Mouse (Mus musculus): ENCODE results near the gene 1700020N01Rik.

Gene 1700020N01Rik

GRCm38 (mm10) chr10:21604476-21604875, 11.5 kb downstream of the 1700020N01Rik start:
- DNase-seq (ENCODE audit: low spot score) = no peak

- peak; percentile 72 for DNase-seq (ENCODE audit: low spot score)
Measured at GRCm38 (mm10) chr10:21605011-21605571, 12.1 kb downstream of the 1700020N01Rik start.

- DNase-seq (ENCODE audit: low spot score) = no peak
Measured at GRCm38 (mm10) chr10:21605601-21606000, 12.7 kb downstream of the 1700020N01Rik start.

DNA sequence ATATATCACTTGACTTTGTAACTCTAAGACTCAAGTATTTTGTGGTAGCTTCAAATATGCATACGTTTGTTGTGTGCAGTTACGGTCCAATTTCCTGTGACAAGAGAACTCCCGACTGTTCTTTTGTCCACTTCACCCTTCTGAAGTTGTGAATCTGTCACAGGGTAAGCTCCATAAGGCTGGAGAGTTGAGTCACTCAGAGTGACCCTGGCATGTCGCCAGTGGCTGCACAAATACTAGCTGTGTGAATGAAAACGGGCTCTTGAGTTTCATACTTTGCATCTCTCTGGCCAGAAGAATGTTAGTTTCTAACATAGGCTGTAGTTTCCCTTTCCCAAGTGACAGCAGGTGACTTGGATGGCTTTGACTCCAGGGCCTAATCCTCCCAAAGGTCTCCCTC, 14.0 kb downstream of the 1700020N01Rik start:
- DNase-seq (ENCODE audit: low spot score) = no peak

- peak; percentile 67 for DNase-seq (ENCODE audit: low spot score)
Measured at GRCm38 (mm10) chr10:21609583-21609982, 16.6 kb downstream of the 1700020N01Rik start.

DNA sequence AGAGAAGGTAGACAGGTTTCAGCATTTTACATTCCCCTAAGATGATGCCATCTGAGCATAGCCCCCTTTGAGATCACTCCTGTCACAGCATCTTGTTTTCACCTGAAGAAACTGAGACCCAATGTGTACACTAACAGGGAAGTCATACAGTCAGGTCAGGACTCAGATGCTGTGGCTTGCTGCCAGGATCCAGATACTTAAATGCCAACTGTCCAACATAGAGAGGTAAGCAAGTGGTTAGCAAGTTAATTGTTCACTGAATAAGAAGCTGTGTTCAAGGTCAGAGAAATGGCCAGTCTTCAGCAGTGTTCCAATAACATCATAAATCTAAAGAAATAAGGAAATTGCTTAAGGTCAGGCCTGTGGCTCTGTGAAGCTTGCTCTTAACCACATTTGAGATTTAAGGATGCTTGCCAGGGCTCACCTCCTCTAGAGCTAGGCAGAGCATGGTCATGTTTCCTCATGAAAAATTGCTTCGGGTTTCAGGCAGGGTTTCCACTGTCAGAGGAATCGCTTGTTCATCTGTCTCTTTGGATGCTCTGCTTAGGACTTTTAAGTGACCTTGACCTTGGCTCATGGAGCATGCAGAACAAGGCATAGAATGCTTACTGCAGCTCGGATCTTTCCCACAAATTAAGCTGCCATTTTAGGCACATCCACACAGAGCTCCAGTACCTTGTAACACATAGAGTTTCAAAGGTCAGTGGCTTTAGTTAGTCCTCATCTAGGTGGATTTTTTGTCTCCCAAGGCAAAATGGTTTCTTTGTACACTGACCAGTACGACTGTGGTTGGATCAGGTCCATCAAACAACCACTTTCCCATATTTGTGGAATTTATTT, 20.3 kb downstream of the 1700020N01Rik start:
- no peak for DNase-seq (ENCODE audit: low spot score)

DNA sequence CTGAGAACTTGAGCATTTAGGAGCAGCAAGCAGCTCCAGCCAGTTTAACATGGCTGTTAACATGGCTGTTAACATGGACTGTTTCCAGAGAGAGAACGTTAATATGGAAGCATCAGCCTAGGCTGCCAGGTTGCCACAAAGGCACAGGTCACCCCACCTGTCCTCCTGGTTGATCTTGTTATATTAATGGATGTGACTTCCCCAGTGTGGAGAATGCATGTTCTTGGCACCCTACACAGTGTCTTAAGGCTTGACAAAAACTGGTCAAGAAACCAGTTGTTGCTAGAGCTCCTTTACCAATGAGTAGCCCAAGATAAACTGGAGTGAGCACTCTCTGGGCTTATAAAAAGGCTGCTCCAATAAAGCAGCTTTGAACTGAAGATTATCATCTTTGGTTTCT, 21.6 kb downstream of the 1700020N01Rik start:
- DNase-seq (ENCODE audit: low spot score) = no peak

- no peak for DNase-seq (ENCODE audit: low spot score)
Measured at GRCm38 (mm10) chr10:21618745-21619508, 26.0 kb downstream of the 1700020N01Rik start.

GRCm38 (mm10) chr10:21622065-21622464, 29.1 kb downstream of the 1700020N01Rik start:
- DNase-seq (ENCODE audit: low spot score) = no peak

- peak; percentile 75 for DNase-seq (ENCODE audit: low spot score)
Measured at GRCm38 (mm10) chr10:21628555-21628954, 35.6 kb downstream of the 1700020N01Rik start.

DNA sequence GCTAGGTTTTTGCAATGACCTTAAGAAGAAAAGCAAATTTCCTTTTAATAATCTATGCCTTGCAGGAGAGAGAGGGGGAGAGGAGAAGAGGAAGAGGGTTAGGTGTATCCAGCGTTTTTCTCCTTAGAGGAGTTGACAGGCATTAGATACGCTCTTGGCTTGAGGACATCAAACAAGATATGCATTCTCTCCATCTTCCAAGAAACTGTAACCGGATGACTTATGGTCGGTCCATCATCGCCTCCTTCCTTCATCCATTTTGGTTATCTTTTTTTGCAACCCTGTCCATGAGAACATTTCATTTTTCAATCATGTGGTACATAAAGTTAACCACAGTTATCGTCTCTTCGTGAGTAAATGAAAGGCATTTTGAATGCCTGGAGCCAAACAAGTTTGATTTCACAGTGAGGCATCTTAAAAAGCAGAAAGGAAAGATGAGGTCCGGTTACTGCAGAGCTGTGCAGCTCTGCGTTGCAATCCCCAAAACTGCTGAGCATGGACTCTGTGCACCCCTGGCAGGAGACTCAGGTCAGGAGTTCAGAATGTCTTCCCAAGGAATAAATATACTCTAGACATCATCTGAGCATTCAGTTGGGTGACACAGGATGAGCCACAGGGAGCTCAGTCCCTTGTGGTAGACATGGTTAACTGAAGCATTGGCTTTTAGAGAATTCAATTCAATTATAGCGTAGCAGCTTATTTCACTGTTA, 36.2 kb downstream of the 1700020N01Rik start:
- no peak for DNase-seq (ENCODE audit: low spot score)

- no peak for DNase-seq (ENCODE audit: low spot score)
Measured at GRCm38 (mm10) chr10:21631481-21631880, 38.5 kb downstream of the 1700020N01Rik start.

DNA sequence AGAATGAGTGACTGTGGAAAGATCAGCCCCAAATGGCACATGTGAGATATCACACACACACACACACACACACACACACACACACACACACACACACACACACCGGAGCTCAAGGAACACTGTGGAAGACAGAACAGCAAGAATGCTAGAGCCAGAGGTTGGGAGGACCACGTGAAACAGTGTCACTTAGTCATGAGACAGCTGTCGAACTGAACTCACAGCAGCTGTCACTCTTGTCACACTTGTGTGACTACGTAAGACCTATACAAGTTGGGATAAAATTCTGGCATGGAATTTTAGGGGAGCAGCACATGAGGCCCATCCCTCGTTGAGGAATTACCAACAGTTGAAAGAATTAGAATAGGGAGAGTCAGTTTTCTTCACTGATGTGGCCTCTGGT, 39.7 kb downstream of the 1700020N01Rik start:
- peak; percentile 31 for DNase-seq (ENCODE audit: low spot score)

DNA sequence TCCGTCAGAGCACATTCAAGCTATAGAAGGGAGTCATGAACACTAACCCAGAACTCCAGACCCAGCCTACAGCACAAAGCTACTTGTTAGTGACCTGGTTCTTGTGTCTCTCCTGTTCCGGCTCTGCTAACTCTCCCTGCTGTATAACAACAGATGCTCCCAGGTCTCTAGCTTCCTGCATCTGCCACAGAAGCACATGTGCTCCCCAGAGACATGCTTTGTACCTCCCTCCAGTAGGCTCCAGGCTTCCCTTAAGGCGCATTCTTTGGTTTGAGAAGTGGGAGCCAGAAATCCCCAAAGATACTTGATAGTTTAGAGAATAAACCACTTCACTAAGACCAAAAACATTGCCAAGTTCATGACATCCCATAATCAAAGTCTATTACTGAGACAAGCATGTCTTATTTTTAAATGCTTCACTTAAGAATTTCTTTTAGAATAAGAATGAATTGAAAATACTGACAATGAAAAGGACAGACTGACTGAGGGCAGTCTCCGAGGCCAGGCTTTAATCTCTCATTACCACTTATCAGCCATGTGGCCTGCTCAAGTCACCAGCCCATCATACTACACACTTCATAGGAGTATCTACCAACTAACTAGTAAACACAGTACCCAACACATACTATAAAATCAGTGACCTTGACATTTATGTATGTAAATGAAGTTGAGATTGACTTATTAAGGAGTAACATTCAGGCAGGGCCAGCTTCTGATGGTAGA, 43.2 kb downstream of the 1700020N01Rik start:
- DNase-seq (ENCODE audit: low spot score) = no peak

- DNase-seq (ENCODE audit: low spot score) = peak; percentile 65
Measured at GRCm38 (mm10) chr10:21636711-21637081, 43.8 kb downstream of the 1700020N01Rik start.

DNA sequence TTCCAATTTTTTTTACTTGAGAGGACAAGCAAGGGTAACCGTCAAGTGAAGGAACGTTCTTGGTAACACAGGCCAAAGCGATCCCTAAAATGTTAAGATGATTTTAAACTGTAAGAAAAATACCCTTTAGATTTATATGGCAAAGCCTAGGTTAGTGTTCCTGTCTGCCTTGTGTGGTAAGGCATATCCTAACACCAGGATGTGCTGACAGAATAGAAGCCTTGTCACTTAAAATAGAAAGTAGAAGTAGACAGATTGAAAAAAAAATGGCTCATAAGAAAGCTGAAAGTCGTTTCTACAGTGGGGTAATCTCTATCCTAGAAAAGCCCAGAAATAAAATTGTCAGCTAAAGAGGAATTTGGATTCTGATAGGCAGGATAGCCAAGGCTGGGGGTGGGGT, 58.4 kb downstream of the 1700020N01Rik start:
- DNase-seq (ENCODE audit: low spot score) = no peak

DNA sequence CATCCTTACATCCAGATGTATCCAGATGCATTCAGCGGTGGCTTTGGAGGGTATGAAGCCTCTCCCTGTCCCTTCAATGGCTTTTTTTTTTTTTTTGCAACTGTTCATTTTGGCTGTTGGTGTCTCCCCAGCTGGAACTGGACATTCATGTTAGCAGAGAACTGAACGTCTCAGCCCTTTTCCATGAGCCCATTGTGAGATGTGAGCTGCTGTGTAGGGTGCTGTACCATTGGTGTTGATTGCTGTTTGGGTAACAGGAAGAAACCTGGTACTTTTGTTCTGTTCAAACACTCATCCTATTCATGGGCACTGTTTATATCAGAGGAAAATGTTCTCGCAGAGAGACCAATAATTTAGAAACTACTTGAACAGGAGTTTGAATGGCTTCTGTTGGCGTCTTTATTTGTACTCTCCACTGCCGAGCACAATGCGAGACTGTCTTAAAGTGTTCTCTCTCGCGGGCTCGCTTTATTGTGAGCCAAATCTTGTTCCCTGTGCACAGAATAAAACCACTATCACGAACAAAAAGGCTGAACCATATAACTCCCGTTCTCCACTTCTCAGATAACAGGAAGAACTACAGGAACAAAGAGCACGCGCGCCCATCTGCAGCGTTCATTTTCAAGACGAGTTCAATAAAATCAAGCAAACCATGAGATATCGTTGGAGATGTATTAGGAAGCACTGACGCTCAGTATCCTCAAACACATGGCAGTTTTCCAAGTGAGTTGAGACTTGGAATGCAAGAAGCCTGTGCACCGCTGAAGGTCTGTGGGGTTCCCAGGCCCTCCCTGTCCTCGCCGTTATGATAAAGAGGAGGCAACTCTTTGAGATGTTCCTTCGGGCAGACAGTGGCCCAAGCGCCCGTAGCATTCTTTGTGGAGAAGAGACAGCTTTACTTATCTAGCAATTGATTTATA, 59.7 kb downstream of the 1700020N01Rik start:
- DNase-seq (ENCODE audit: low spot score) = no peak

DNA sequence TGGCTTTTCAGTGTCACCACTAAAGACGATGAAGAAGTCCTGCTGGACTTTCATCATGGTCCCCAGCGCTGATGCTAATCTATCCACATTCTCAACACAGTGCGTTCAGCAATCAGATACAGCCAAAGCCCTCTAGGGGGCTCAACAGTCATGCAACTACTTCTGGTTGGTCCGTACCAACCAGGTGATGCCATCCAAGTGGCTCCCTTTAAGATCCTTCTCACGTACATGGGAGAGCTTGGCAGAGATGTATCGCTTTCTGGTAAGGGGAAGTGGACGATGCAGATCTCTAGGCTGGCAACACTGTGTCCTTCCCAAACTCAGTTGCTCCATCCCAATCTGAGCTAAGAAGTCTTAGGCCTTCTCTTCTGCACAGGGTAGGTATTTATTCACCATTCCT, 60.5 kb downstream of the 1700020N01Rik start:
- DNase-seq (ENCODE audit: low spot score) = no peak

DNA sequence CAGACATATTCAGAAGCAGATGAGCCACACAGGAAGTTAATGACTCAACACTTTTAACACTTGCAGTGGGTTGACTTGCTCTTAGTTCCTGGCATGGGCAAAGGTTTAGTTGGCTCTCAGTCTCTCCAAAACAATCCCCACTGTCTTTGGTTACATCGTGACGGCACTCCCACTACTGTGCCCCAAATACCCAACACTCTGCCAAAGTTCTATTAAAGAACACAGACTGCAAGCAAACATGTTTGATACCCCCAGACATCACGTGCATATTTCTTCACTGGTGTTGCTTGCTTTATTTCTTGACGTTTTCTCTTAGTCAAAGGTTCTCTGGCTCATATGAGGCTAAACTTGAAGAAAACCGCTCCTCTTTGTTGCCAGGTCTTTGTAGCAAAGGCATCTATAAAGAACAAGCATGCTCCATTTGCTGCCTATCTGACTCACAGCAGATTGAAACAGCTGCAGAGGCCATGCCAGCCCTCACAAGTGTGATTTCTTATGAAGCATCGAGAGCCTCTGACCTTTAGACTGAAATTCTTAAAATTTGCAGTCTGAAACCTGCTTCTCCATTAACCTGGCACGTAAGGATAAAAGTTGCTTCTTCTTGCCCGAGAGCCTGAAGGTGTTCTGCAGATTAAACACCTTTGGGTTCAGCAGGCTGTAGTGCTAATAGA, 66.8 kb downstream of the 1700020N01Rik start:
- no peak for DNase-seq (ENCODE audit: low spot score)

DNA sequence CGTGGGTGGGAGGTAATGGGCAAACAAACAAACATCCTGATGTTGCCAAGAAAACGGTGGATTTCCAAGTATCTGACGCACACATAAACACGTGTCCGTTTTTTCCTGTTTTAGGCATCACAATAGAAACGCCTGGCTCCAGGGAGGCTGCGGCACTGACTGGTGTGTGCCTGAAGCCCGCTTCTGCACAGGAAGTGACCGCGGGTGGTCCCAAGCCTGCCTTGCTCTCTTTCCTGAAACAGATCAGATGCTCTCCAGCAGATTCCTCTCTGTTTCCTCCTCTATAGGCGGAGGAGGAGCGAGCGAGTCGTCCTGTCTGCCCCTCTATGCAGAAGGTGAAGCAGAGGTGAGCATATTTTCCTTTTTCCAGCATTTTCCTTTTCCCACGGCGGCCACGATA, 76.0 kb downstream of the 1700020N01Rik start:
- DNase-seq (ENCODE audit: low spot score) = peak; percentile 71

Measured in lung, postnatal 25 days (tissue).